Comparison of ENCODE assay signal across 8 mouse cellular contexts in the genomic region with DNA sequence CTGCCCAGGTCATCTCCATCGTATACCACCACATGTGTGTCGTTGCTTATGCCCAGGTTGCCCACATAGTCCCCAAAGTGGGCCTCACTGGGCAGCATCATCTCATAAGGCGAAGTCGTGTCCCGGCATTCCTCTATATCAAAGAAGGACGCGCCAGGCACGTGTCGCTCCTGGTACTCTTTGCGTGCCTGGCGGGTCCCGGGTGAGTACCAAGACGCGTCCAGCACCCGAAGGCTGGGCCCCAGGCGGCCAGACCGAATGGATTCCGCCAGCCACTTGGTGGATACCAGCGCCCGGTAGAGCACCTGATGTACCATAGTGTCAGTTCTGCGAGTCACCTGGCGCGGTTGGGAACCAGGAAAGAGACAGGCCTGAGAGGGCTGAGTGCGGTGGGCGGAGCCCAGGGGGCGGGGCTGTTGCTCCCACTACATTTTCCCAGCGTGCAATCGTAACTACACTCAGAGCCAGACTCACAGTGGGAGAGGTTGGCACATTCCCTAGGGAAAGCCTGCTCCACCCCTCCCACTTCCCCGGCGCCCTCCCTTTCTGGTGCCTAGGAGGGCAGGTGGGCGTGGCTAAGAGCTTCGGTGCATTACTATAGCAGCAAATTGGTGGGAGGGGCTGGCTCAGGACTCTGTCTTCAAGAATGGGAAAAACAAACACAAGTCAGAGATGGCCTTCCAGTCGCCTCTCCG. TPM values are rescaled to one million over a fixed set of nuclear protein-coding genes. Genes with fewer than 3 reads are reported as not detected.
DNase-seq lines count a peak whose midpoint lies in the region; ATAC-seq lines count a peak whose summit lies in the region.

A gene (minus strand): TSS at position 391 of the 695 bp plus-strand sequence.

- peaks cover 28% of the 10 kb centered on the region for H3K27me3 ChIP-seq in forebrain, embryonic 12.5 days
- H3K27me3 ChIP-seq in heart, embryonic 16.5 days (ENCODE audit: control insufficient read depth, insufficient read depth, low read length): peaks cover 19% of the 10 kb centered on the region
- H3K27me3 ChIP-seq in liver, embryonic 13.5 days: peaks cover 22% of the 10 kb centered on the region
- H3K27me3 ChIP-seq in stomach, embryonic 16.5 days (ENCODE audit: control insufficient read depth, insufficient read depth, low read length): peaks cover 10% of the 10 kb centered on the region; the same call in 1 of the 2 replicates

- peak within 1 kb of the TSS; percentile 71 for H3K9ac ChIP-seq in forebrain, embryonic 12.5 days
- H3K9ac ChIP-seq in heart, embryonic 16.5 days (ENCODE audit: low read length): peak within 1 kb of the TSS; percentile 88
- H3K9ac ChIP-seq in liver, embryonic 13.5 days: peak within 1 kb of the TSS; percentile 95
- H3K9ac ChIP-seq in stomach, embryonic 16.5 days (ENCODE audit: low read length): peak within 1 kb of the TSS; percentile 84

- H3K4me2 ChIP-seq in forebrain, embryonic 12.5 days: peak within 1 kb of the TSS; percentile 89
- H3K4me2 ChIP-seq in heart, embryonic 16.5 days (ENCODE audit: low read depth, low read length): peak within 1 kb of the TSS; percentile 63
- peak within 1 kb of the TSS; percentile 94 for H3K4me2 ChIP-seq in liver, embryonic 13.5 days
- H3K4me2 ChIP-seq in stomach, embryonic 16.5 days (ENCODE audit: low read depth, low read length): peak within 1 kb of the TSS; percentile 90

- peaks cover 54% of the 10 kb centered on the region for H3K4me1 ChIP-seq in forebrain, embryonic 12.5 days
- H3K4me1 ChIP-seq in heart, embryonic 16.5 days (ENCODE audit: control insufficient read depth, insufficient read depth, low read length): peaks cover 42% of the 10 kb centered on the region
- H3K4me1 ChIP-seq in liver, embryonic 13.5 days (replicated peaks): peaks cover 89% of the 10 kb centered on the region
- peaks cover 54% of the 10 kb centered on the region for H3K4me1 ChIP-seq in stomach, embryonic 16.5 days (ENCODE audit: control insufficient read depth, insufficient read depth, low read length)

- H3K4me3 ChIP-seq in forebrain, embryonic 12.5 days (replicated peaks): peak within 1 kb of the TSS; percentile 62
- peak within 1 kb of the TSS; percentile 67 for H3K4me3 ChIP-seq in heart, embryonic 16.5 days (ENCODE audit: low read length)
- peak within 1 kb of the TSS; percentile 87 for H3K4me3 ChIP-seq in liver, embryonic 13.5 days (replicated peaks)
- H3K4me3 ChIP-seq in stomach, embryonic 16.5 days (replicated peaks; ENCODE audit: low read length): peak within 1 kb of the TSS; percentile 90

- H3K36me3 ChIP-seq in forebrain, embryonic 12.5 days (replicated peaks): 0 out of 2 replicates have a peak, but pooled peaks cover 1% of the 10 kb centered on the region
- no peaks in the 10 kb centered on the region for H3K36me3 ChIP-seq in heart, embryonic 16.5 days (ENCODE audit: control insufficient read depth, insufficient read depth)
- H3K36me3 ChIP-seq in liver, embryonic 13.5 days: peaks cover 7% of the 10 kb centered on the region
- no peaks in the 10 kb centered on the region; the same call in 1 of the 2 replicates for H3K36me3 ChIP-seq in stomach, embryonic 16.5 days (ENCODE audit: control insufficient read depth, insufficient read depth, low read length)

- ATAC-seq in cerebellum, adult (ENCODE audit: insufficient number of reproducible peaks, low FRiP score, low TSS enrichment): peak; percentile 38; the same call in 1 of the 2 replicates
- peak; percentile 80 for ATAC-seq in forebrain, embryonic 12.5 days (ENCODE audit: low FRiP score)
- ATAC-seq in heart, embryonic 16.5 days (replicated peaks; ENCODE audit: extremely low read depth, insufficient read depth, low FRiP score): peak; percentile 70
- ATAC-seq in liver, embryonic 13.5 days (ENCODE audit: low read depth): peak; percentile 66
- peak; percentile 86 for ATAC-seq in stomach, embryonic 16.5 days (ENCODE audit: insufficient read depth, low FRiP score)

- DNase-seq in ES-CJ7 (ENCODE audit: low read depth, low spot score): peak; percentile 99
- DNase-seq in kidney, postnatal 25 days: peak; percentile 98
- DNase-seq in liver, embryonic 13.5 days: peak; percentile 79
- DNase-seq in neural tube, embryonic 10.5 days (ENCODE audit: extremely low spot score, low spot score): peak; percentile 71

- no peaks in the 10 kb centered on the region for H3K9me3 ChIP-seq in forebrain, embryonic 12.5 days
- no peaks in the 10 kb centered on the region for H3K9me3 ChIP-seq in heart, embryonic 16.5 days (replicated peaks; ENCODE audit: control insufficient read depth, low read length)
- H3K9me3 ChIP-seq in liver, embryonic 13.5 days (replicated peaks): no peaks in the 10 kb centered on the region
- H3K9me3 ChIP-seq in stomach, embryonic 16.5 days (replicated peaks; ENCODE audit: control insufficient read depth, low read length): no peaks in the 10 kb centered on the region

- H3K27ac ChIP-seq in forebrain, embryonic 12.5 days: peak within 1 kb of the TSS; percentile 97
- peak within 1 kb of the TSS; percentile 87 for H3K27ac ChIP-seq in heart, embryonic 16.5 days (ENCODE audit: low read length)
- peak within 1 kb of the TSS; percentile 100 for H3K27ac ChIP-seq in liver, embryonic 13.5 days
- H3K27ac ChIP-seq in stomach, embryonic 16.5 days (ENCODE audit: low read length): peak within 1 kb of the TSS; percentile 99

- WGBS in forebrain, embryonic 12.5 days: 1% methylated on average over 34 of the region's 34 CpGs
- 2% methylated on average over 34 of the region's 34 CpGs for WGBS in heart, embryonic 16.5 days
- 3% methylated on average over 34 of the region's 34 CpGs for WGBS in liver, embryonic 13.5 days (ENCODE audit: insufficient replicate concordance)
- 2% methylated on average over 34 of the region's 34 CpGs for WGBS in stomach, embryonic 16.5 days

RNA-seq across cellular contexts. Expression of the gene that starts here (rescaled TPM):
- 10.1 and 10.3 TPM in 2 replicates for polyA plus RNA-seq in forebrain, embryonic 12.5 days (2016; fragmentation: Nextera tagmentation; extraction: Ambion mirVana)
- polyA plus RNA-seq in heart, embryonic 16.5 days (2015; fragmentation: Nextera tagmentation; extraction: Ambion mirVana): 39.7 and 41.7 TPM in 2 replicates
- polyA plus RNA-seq in liver, embryonic 13.5 days (2015; fragmentation: Nextera tagmentation; extraction: Ambion mirVana): 105 and 109 TPM in 2 replicates
- 123 and 146 TPM in 2 replicates for polyA plus RNA-seq in stomach, embryonic 16.5 days (2015; fragmentation: Nextera tagmentation; extraction: Ambion mirVana)

Comparison
In these comparisons a context has a peak if more than half of its experiments do, and no peak if none do; other contexts are left out.
1. Peak in every context shown above with its lines: DNase-seq, ATAC-seq, H3K4me3 ChIP-seq and H3K27ac ChIP-seq.